In genomic region chr19:47015396-47015795, GRCm38 (mm10) we compare ENCODE assay signal across 8 mouse cellular contexts. TPM values are rescaled to one million over a fixed set of nuclear protein-coding genes. Genes with fewer than 3 reads are reported as not detected.
DNase-seq lines count a peak whose midpoint lies in the region; ATAC-seq and TF ChIP-seq lines count a peak whose summit lies in the region.
"Had no signal": no experiment of that assay in that cellular context is flagged by ENCODE, and none has a peak within 500 bp of the region (broad histone marks: within the 10 kb centered on the region; RNA-seq: fewer than 3 reads in every experiment).

No protein-coding gene starts in this region.

- WGBS in hindbrain, embryonic 13.5 days: under 1% methylated on average over 37 of the region's 37 CpGs
- WGBS in midbrain, postnatal 0 days: 1% methylated on average over 37 of the region's 37 CpGs

- no peaks in the 10 kb centered on the region for H3K9me3 ChIP-seq in hindbrain, embryonic 13.5 days
- no peaks in the 10 kb centered on the region for H3K9me3 ChIP-seq in midbrain, postnatal 0 days (ENCODE audit: low read length)

- peaks cover 29% of the 10 kb centered on the region for H3K27me3 ChIP-seq in hindbrain, embryonic 13.5 days
- no peaks in the 10 kb centered on the region for H3K27me3 ChIP-seq in midbrain, postnatal 0 days (ENCODE audit: insufficient read depth, low read length)

- TF ChIP-seq CTCF in layer of hippocampus, adult 2 months (conservative IDR thresholded peaks at IDR 0.05): no peak
- no peak for TF ChIP-seq CTCF in midbrain, postnatal 0 days (IDR thresholded peaks at IDR 0.05)

- H3K4me2 ChIP-seq in hindbrain, embryonic 13.5 days: peak overlapping the region; percentile 82
- peak overlapping the region; percentile 62 for H3K4me2 ChIP-seq in midbrain, postnatal 0 days (ENCODE audit: low read depth, low read length, poor library complexity, severe bottlenecking)

- DNase-seq in layer of hippocampus, adult 2 months (ENCODE audit: low spot score in 2 of 2): no peak
- no peak for DNase-seq in layer of hippocampus, adult 9-11 months
- DNase-seq in cerebellum, adult 9-11 months: peak; percentile 80
- peak; percentile 39 for DNase-seq in midbrain, postnatal 0 days (ENCODE audit: low spot score)
- no peak for DNase-seq in urinary bladder, adult 2 months (ENCODE audit: low spot score)
- DNase-seq in embryo, embryonic 11 days: no peak

- H3K4me3 ChIP-seq in layer of hippocampus, adult 2 months: peak overlapping the region; percentile 81
- peak overlapping the region; percentile 91 for H3K4me3 ChIP-seq in hindbrain, embryonic 13.5 days
- H3K4me3 ChIP-seq in midbrain, postnatal 0 days (ENCODE audit: low read depth, low read length): peak overlapping the region; percentile 84

- peak overlapping the region; percentile 99 for H3K27ac ChIP-seq in layer of hippocampus, adult 2 months
- peak overlapping the region; percentile 98 for H3K27ac ChIP-seq in hindbrain, embryonic 13.5 days
- peak overlapping the region; percentile 98 for H3K27ac ChIP-seq in midbrain, postnatal 0 days (ENCODE audit: low read depth, low read length)

- peak overlapping the region; percentile 98 for H3K9ac ChIP-seq in hindbrain, embryonic 13.5 days
- H3K9ac ChIP-seq in midbrain, postnatal 0 days (replicated peaks; ENCODE audit: low read length, poor library complexity, severe bottlenecking): peak overlapping the region; percentile 96

- ATAC-seq in hindbrain, embryonic 13.5 days (ENCODE audit: low FRiP score): no peak
- ATAC-seq in midbrain, postnatal 0 days (ENCODE audit: low FRiP score): peak; percentile 6; the same call in 1 of the 2 replicates

- peaks cover 23% of the 10 kb centered on the region for H3K4me1 ChIP-seq in hindbrain, embryonic 13.5 days (replicated peaks)
- H3K4me1 ChIP-seq in midbrain, postnatal 0 days (ENCODE audit: insufficient read depth, low read length): peaks cover 2% of the 10 kb centered on the region

- peaks cover 6% of the 10 kb centered on the region; the same call in 1 of the 2 replicates for H3K36me3 ChIP-seq in hindbrain, embryonic 13.5 days
- H3K36me3 ChIP-seq in midbrain, postnatal 0 days (ENCODE audit: insufficient read depth, low read length): no peaks in the 10 kb centered on the region

RNA-seq across cellular contexts. Expression of gene Nt5c2, which starts 0.4 kb away (rescaled TPM):
- total RNA-seq in layer of hippocampus, adult 2 months (2021): 10 to 100 TPM; 80.9 to 84.4 TPM
- polyA plus RNA-seq in hindbrain, embryonic 13.5 days (2015; fragmentation: Nextera tagmentation; extraction: Ambion mirVana): 93.2 and 98.1 TPM in 2 replicates
- total RNA-seq in midbrain, postnatal 0 days (2014; rRNA removed): 64.1 and 68.1 TPM in 2 replicates
- 81.8 and 83.0 TPM in 2 replicates for polyA plus RNA-seq in midbrain, postnatal 0 days (2015; fragmentation: Nextera tagmentation; extraction: Ambion mirVana)
- polyA plus RNA-seq in urinary bladder, adult 2 months (2012; rRNA removed): 34.1 and 36.3 TPM in 2 replicates

RNA-seq across cellular contexts. Expression of gene Ina, which starts 0.9 kb away (rescaled TPM):
- 100 to 1,000 TPM; 170 to 180 TPM for total RNA-seq in layer of hippocampus, adult 2 months (2021)
- polyA plus RNA-seq in hindbrain, embryonic 13.5 days (2015; fragmentation: Nextera tagmentation; extraction: Ambion mirVana): 684 and 706 TPM in 2 replicates
- 229 and 248 TPM in 2 replicates for total RNA-seq in midbrain, postnatal 0 days (2014; rRNA removed)
- polyA plus RNA-seq in midbrain, postnatal 0 days (2015; fragmentation: Nextera tagmentation; extraction: Ambion mirVana): 294 and 310 TPM in 2 replicates
- polyA plus RNA-seq in urinary bladder, adult 2 months (2012; rRNA removed): 0.03 and 0.10 TPM in 2 replicates
- total RNA-seq: liver, adult 2 months had no signal
- polyA plus RNA-seq: liver, adult 2 months had no signal

RNA-seq across cellular contexts. Expression of gene Pcgf6, which starts 35.3 kb away (rescaled TPM):
- 10 to 100 TPM; 19.3 to 25.5 TPM for total RNA-seq in layer of hippocampus, adult 2 months (2021)
- polyA plus RNA-seq in hindbrain, embryonic 13.5 days (2015; fragmentation: Nextera tagmentation; extraction: Ambion mirVana): 31.1 and 31.2 TPM in 2 replicates
- total RNA-seq in midbrain, postnatal 0 days (2014; rRNA removed): 26.3 and 29.2 TPM in 2 replicates
- 21.8 and 23.6 TPM in 2 replicates for polyA plus RNA-seq in midbrain, postnatal 0 days (2015; fragmentation: Nextera tagmentation; extraction: Ambion mirVana)
- polyA plus RNA-seq in urinary bladder, adult 2 months (2012; rRNA removed): 25.4 and 34.1 TPM in 2 replicates

RNA-seq across cellular contexts. Expression of gene Taf5, which starts 52.1 kb away (rescaled TPM):
- total RNA-seq in layer of hippocampus, adult 2 months (2021): 1 to 10 TPM; 5.2 to 5.6 TPM
- polyA plus RNA-seq in hindbrain, embryonic 13.5 days (2015; fragmentation: Nextera tagmentation; extraction: Ambion mirVana): 6.0 and 6.9 TPM in 2 replicates
- total RNA-seq in midbrain, postnatal 0 days (2014; rRNA removed): 8.6 and 10.8 TPM in 2 replicates
- polyA plus RNA-seq in midbrain, postnatal 0 days (2015; fragmentation: Nextera tagmentation; extraction: Ambion mirVana): 2.9 and 3.0 TPM in 2 replicates
- 2.9 and 3.1 TPM in 2 replicates for polyA plus RNA-seq in urinary bladder, adult 2 months (2012; rRNA removed)

Comparison
In these comparisons a context has a peak if more than half of its experiments do, and no peak if none do; other contexts are left out.
1. DNase-seq: peak in cerebellum, adult 9-11 months (single experiment) and midbrain, postnatal 0 days (single experiment); none in layer of hippocampus, adult 2 months (0 of 2), layer of hippocampus, adult 9-11 months (single experiment), urinary bladder, adult 2 months (single experiment) and embryo, embryonic 11 days (single experiment).
2. RNA of gene Ina, which starts 0.9 kb away (polyA plus RNA-seq): 684 to 706 TPM in hindbrain, embryonic 13.5 days and 294 to 310 TPM in midbrain, postnatal 0 days; 0.03 to 0.10 TPM in urinary bladder, adult 2 months; every median in the first group is over 100 times any median in the second.
3. Peak in every context shown above with its lines, with median percentiles within 50 percentile points of each other: H3K27ac ChIP-seq and H3K4me3 ChIP-seq.